Mouse (Mus musculus): ENCODE measurements around the gene Erc2.

DNA sequence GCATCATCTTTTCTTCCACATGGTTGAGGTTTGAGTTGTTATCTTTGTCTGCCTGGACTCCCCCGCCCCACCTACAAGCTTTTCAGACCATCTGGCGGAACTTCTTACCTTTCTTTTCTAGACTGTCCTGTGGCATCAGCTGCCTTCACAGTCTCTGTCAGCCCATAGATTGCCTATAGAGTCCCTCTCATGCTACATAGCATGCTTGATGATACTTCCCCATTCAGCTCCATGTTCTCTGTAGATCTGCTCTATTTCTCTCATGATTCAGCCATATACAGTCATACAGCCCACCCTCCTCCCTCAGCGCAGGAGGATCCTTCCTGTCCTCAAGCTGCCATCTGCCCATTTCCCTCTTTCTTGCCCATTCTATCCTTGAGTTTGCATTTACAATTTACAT, 98.7 kb downstream of the Erc2 start:
- TF ChIP-seq POLR2A (IDR thresholded peaks at IDR 0.05; ENCODE audit: extremely low read depth, insufficient read depth, low read length) (no peak), CTCF (IDR thresholded peaks at IDR 0.05; ENCODE audit: low read depth, low read length) (no peak)
